Mouse (Mus musculus): ENCODE measurements at regions not wholly inside any gene's neighbourhood (a gene's known extent, or its start where the extent isn't known, plus 50 kb on each side); places are given as distances from the start of the nearest gene placed in this dataset.

DNA sequence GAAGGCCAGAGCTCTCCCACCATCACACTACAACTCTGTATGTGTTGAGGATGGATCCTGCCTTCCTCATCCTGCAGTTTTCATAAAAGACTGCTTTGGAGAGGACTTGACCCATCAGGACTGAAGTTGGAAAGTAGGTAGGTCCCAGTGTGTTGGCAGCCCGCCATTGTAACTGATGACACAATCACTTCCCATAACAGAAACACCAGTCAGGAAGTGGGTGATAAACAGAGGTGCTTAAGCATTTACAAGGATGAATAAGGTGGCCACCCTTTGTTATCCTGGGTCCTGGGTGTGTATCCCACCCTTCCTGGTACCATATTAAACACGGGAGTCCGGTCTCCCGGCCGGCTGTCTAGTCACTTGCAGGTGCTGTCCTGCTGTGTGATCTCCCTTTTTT, 118.3 kb downstream of the Snx10 start:
- no peak for ATAC-seq (ENCODE audit: low TSS enrichment)

DNA sequence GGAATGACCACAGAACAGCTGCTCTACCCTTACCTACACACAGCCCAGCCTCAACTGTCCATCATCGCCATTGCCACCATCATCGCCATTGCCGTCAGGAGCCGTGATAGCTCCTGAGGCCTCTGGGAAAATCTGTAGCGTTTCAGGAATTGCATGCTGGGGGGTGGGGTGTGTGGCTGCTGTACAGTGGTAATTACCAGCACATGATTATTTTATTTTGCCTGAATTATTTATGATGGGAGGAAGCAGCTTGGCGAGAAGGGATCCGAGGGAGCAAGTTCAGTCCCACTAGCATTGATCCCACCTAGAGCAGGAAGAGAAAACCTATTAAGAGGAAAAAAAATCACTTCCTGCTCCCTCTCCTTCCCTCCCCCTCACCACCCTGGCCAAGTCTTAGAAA, 125.1 kb downstream of the Snx10 start:
- no peak for ATAC-seq (ENCODE audit: low TSS enrichment)

DNA sequence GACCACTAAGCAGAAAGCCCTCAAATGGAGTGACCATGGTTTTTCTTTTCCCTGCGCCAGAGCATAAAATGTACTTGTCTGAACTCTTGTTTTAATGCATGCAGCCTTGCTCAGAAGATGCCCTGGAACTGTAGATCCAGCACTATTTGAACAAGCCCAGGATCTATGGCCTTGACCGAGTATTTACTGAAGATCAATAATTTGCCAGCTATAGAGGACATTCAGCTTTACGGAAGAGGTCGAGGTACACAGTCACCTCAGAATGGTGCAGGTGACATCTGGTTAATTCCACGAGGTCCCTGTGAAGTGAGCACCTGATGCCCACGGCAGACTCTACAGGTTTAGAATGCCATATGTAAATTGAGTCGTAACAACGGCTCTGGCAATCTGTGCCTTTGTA, 130.1 kb downstream of the Snx10 start:
- ATAC-seq (ENCODE audit: low TSS enrichment), result no peak

- no peak for ATAC-seq (ENCODE audit: low TSS enrichment)
Observed at GRCm38 (mm10) chr6:51654991-51655390, 131.3 kb downstream of the Snx10 start.

- peak; percentile 34; the same call in 1 of the 2 replicates for ATAC-seq (ENCODE audit: low TSS enrichment)
Observed at GRCm38 (mm10) chr6:51656078-51656477, 132.4 kb downstream of the Snx10 start.

GRCm38 (mm10) chr6:51656883-51657640, 133.4 kb downstream of the Snx10 start:
- no peak for ATAC-seq (ENCODE audit: low TSS enrichment)

DNA sequence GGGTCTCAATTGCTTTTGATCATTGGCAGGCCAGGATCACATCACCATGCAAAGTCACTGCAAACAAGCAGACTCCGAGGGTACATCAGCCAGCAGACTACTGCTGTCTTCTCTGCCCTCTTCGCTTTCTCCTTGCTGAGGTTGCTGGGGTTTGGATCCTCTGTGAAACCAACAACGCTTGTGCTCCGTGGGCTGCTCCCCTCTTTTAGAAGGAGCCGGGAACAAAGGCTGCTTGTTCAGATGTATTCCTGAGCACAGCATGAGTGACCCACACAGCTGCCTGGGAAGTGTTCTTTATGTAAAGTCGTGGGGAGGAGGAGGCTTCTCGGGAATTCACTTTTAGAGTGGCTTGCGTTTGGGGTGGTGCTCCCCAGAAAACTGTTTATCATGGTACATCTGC, 134.7 kb downstream of the Snx10 start:
- ATAC-seq (ENCODE audit: low TSS enrichment), result no peak

GRCm38 (mm10) chr6:51663178-51663577, 139.5 kb downstream of the Snx10 start:
- no peak for ATAC-seq (ENCODE audit: low TSS enrichment)

DNA sequence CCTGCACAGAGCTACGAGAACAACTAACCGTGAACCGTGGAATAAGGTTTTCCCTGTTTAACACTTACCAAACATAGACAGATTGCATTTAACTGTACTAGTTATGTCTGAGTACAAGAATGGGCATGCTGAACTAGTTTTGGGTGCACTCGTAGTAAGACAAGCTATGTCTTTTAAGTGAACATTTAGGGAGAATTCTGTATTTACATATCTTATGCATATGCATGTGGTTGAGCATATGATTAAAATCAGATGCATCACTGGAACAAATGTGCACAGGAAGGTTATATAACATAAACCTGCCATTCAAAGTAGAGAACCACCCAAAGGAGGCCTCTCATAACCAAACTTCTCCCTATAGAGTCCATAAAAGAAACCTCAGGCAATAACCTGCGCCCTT, 140.3 kb downstream of the Snx10 start:
- ATAC-seq (ENCODE audit: low TSS enrichment), result peak; percentile 92

- no peak for ATAC-seq (ENCODE audit: low TSS enrichment)
Observed at GRCm38 (mm10) chr6:51667022-51667421, 143.3 kb downstream of the Snx10 start.

DNA sequence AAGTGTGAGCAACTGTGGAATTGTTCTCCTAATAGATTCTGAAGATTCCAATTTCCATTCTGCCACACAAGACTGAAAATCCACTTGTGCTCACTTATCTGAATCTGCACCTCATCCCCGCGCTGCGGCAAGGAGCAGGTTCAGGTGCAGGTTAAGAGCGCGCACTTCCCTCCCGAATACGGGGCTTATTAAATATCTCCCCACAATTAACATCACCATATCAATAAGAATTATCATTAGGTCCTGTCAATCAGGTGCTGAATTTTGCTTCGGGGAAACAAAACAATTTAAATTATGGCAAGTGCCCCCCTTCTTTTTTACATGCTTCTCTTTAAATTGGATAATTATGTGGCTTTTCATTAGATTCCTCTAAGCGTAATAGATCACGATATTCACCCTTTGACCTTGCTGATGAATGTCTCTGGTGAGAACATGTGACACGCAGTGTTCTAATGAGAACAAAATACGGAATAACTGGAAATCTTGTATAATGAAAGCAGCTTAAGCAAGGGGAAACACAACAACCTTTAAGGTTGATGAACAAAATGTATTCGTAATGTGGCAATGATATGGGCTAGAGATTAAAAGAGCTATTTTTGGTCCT, 151.7 kb downstream of the Snx10 start:
- no peak for ATAC-seq (ENCODE audit: low TSS enrichment)

DNA sequence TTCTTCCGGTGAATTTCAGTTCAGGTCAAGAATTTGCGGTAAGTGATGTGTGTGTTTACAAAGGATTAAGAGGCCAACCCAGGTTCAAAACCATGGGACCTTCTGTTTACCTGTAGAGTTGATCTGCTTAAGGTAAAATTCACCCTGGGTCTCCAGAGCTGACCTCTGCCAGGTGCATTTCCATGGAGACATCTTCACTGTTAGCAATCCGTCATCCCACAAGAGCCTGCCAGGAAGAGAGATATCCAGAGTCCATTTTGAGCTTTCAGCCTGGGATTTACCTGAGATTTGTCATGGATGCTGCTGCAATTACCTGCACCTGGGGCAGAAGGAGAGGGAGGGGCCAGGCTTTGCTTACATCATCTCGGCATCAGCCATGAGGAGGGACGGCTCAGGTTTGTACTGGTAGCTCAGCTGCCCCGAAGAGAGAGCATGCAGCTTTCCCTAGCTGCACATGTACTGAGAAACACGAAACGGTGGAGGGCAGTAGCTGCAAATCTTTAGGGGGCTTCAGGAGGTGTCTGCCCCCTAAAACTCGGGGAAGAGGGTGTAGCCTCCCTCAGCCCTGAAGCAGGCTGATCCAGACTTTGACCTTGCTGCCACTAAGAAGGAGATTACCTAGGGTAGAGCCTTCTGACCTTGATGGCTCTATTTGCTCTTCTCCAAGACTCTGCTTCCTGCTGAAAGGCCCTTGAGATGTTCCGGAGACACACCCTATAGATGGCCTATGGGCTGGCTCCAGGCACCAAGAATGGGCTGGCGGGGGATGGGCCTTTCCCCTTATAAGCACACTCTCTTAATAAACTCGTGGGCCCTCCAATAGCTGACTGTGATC, 153.7 kb downstream of the Snx10 start:
- no peak for ATAC-seq (ENCODE audit: low TSS enrichment)

DNA sequence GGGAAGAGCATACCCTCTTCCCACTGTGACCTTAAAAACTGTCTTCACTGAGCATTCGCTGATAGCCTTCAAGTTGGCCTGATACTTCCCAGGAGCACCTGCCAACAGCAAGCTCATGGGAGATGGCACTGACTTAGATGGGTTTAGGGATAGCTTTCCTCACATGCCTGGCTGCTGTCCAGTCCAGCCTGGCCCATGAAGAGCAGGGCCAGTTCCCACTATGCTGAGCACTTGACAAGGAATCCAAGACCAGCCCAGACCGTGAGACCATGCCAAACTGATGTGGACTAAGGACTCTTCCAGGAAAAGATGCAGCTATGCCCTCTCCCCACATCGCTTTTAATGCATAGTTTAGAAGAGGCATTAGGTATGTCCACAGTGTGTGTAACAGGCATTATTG, 155.0 kb downstream of the Snx10 start:
- no peak for ATAC-seq (ENCODE audit: low TSS enrichment)

DNA sequence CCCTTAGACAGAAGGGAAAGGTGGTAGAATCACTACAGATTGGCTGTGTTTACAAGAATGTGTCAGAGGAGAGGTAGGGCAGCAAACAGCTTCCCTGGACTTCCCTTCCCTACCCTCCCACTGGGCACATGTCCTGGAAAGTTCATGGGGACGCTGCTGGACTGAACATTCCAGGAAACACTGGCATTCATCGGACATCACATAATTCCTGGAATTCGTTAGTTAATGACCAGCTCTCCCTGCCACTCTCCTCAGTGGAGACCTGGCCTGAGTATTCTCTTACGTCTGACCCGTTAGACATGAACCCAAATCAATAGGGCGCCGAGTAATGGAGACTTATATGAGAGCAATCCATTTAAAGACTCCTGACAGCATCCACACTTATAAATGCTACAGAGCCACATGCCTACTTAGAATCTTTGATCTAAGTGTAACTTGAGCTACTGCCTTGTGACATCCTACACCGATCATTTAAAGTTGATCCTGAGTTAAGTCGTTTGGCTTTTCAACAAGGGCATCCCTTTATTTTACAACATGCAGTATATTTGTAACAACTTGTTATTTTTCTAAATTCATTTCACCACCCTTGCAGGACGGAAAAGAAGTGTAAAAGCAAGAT, 156.6 kb downstream of the Snx10 start:
- no peak for ATAC-seq (ENCODE audit: low TSS enrichment)

- ATAC-seq (ENCODE audit: low TSS enrichment), result no peak
Observed at GRCm38 (mm10) chr6:51683131-51683530, 159.4 kb downstream of the Snx10 start.

GRCm38 (mm10) chr6:51685651-51686287, 162.1 kb downstream of the Snx10 start:
- no peak for ATAC-seq (ENCODE audit: low TSS enrichment)

- peak; percentile 84 for ATAC-seq (ENCODE audit: low TSS enrichment)
Observed at GRCm38 (mm10) chr6:51690795-51691563, 167.3 kb downstream of the Snx10 start.

GRCm38 (mm10) chr6:51693984-51694383, 170.3 kb downstream of the Snx10 start:
- ATAC-seq (ENCODE audit: low TSS enrichment), result no peak

DNA sequence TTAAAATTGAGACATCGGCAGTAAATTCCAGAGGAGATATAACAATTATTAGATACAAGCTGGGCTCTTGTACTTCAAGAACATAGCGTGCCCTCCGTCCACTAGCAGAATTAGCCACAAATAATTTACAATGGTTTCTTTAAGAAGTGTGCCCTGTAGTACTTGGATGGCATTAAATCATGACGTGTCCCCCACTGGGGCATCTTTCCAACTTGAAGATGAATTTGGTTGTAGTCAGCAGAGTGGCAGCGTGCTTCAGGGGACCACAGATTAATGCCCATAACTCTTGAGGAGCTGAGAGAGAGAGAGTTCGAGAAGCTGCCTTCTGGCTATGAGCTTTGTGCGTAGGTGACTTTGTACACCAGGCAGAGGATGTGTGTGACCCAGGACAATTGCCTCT, 172.7 kb downstream of the Snx10 start:
- ATAC-seq (ENCODE audit: low TSS enrichment), result no peak

- ATAC-seq (ENCODE audit: low TSS enrichment), result no peak
Observed at GRCm38 (mm10) chr6:51697754-51698153, 174.1 kb downstream of the Snx10 start.

GRCm38 (mm10) chr6:51698244-51698643, 174.5 kb downstream of the Snx10 start:
- no peak for ATAC-seq (ENCODE audit: low TSS enrichment)

Data from frontal cortex, adult (tissue).